In genomic region chr14:45539659-45540468, GRCm38 (mm10) we compare ENCODE assay signal across 8 mouse cellular contexts. TPM values are rescaled to one million over a fixed set of nuclear protein-coding genes. Genes with fewer than 3 reads are reported as not detected.
DNase-seq lines count a peak whose midpoint lies in the region; ATAC-seq and TF ChIP-seq lines count a peak whose summit lies in the region.

No protein-coding gene starts in this region.

- intact Hi-C loops in left cerebral cortex, postnatal 4 days (cut with DNase I): loop anchor here (10.0 kb wide), 1 partner anchor 115 kb away; no protein-coding TSS in a partner anchor

- peak; percentile 84 for TF ChIP-seq CTCF in hindbrain, postnatal 0 days (IDR thresholded peaks at IDR 0.05; ENCODE audit: low read depth)

- H3K4me2 ChIP-seq in hindbrain, postnatal 0 days (ENCODE audit: low read depth, low read length): no peak overlapping the region
- H3K4me2 ChIP-seq in midbrain, embryonic 12.5 days (replicated peaks): no peak overlapping the region
- peak overlapping the region; percentile 6; the same call in 1 of the 2 replicates for H3K4me2 ChIP-seq in stomach, embryonic 16.5 days (ENCODE audit: low read depth, low read length)

- peak; percentile 70 for ATAC-seq in hindbrain, postnatal 0 days
- peak; percentile 64; the same call in 1 of the 2 replicates for ATAC-seq in midbrain, embryonic 12.5 days (ENCODE audit: low FRiP score, low read depth)
- peak; percentile 59 for ATAC-seq in stomach, embryonic 16.5 days (ENCODE audit: insufficient read depth, low FRiP score)

- peak overlapping the region; percentile 57 for H3K27ac ChIP-seq in hindbrain, postnatal 0 days
- H3K27ac ChIP-seq in midbrain, embryonic 12.5 days (replicated peaks): no peak overlapping the region
- H3K27ac ChIP-seq in stomach, embryonic 16.5 days (ENCODE audit: low read length): peak overlapping the region; percentile 34

- no peaks in the 10 kb centered on the region for H3K9me3 ChIP-seq in hindbrain, postnatal 0 days (ENCODE audit: low read length)
- no peaks in the 10 kb centered on the region for H3K9me3 ChIP-seq in midbrain, embryonic 12.5 days
- H3K9me3 ChIP-seq in stomach, embryonic 16.5 days (replicated peaks; ENCODE audit: control insufficient read depth, low read length): no peaks in the 10 kb centered on the region

- H3K27me3 ChIP-seq in hindbrain, postnatal 0 days (ENCODE audit: insufficient read depth, low read length): no peaks in the 10 kb centered on the region
- H3K27me3 ChIP-seq in midbrain, embryonic 12.5 days: no peaks in the 10 kb centered on the region
- no peaks in the 10 kb centered on the region for H3K27me3 ChIP-seq in stomach, embryonic 16.5 days (ENCODE audit: control insufficient read depth, insufficient read depth, low read length)

- 36% methylated on average over 12 of the region's 12 CpGs for WGBS in hindbrain, postnatal 0 days
- WGBS in midbrain, embryonic 12.5 days: 35% methylated on average over 12 of the region's 12 CpGs
- 28% methylated on average over 12 of the region's 12 CpGs for WGBS in stomach, embryonic 16.5 days

- H3K9ac ChIP-seq in hindbrain, postnatal 0 days (replicated peaks; ENCODE audit: low read length): no peak overlapping the region
- no peak overlapping the region for H3K9ac ChIP-seq in midbrain, embryonic 12.5 days (replicated peaks)
- H3K9ac ChIP-seq in stomach, embryonic 16.5 days (ENCODE audit: low read length): no peak overlapping the region; the same call in 1 of the 2 replicates

- peak; percentile 38 to 54 for DNase-seq in urinary bladder, adult 18-20 months (ENCODE audit: low spot score in 2 of 2)
- DNase-seq in urinary bladder, postnatal 10 days (ENCODE audit: low spot score): no peak
- DNase-seq in cerebellum, postnatal 4 days (ENCODE audit: low spot score in 2 of 2): peak; percentile 49 to 68
- DNase-seq in gastrocnemius, postnatal 10 days: peak; percentile 78
- peak; percentile 85 for DNase-seq in hindbrain, postnatal 0 days (ENCODE audit: low spot score)
- DNase-seq in left cerebral cortex, postnatal 4 days: peak; percentile 75

- no peak overlapping the region for H3K4me3 ChIP-seq in hindbrain, postnatal 0 days (ENCODE audit: low read length)
- no peak overlapping the region for H3K4me3 ChIP-seq in midbrain, embryonic 12.5 days
- H3K4me3 ChIP-seq in stomach, embryonic 16.5 days (replicated peaks; ENCODE audit: low read length): no peak overlapping the region

- H3K36me3 ChIP-seq in hindbrain, postnatal 0 days (ENCODE audit: insufficient read depth, low read length): no peaks in the 10 kb centered on the region
- no peaks in the 10 kb centered on the region for H3K36me3 ChIP-seq in midbrain, embryonic 12.5 days
- no peaks in the 10 kb centered on the region for H3K36me3 ChIP-seq in stomach, embryonic 16.5 days (ENCODE audit: control insufficient read depth, insufficient read depth, low read length)

- no peaks in the 10 kb centered on the region for H3K4me1 ChIP-seq in hindbrain, postnatal 0 days (ENCODE audit: insufficient read depth, low read length)
- H3K4me1 ChIP-seq in midbrain, embryonic 12.5 days: 0 out of 2 replicates have a peak, but pooled peaks cover 5% of the 10 kb centered on the region
- H3K4me1 ChIP-seq in stomach, embryonic 16.5 days (ENCODE audit: control insufficient read depth, insufficient read depth, low read length): no peaks in the 10 kb centered on the region

RNA-seq across cellular contexts. Expression of gene Fermt2, which starts 9.9 kb away (rescaled TPM):
- 100 to 1,000 TPM; 207 to 241 TPM for total RNA-seq in gastrocnemius, postnatal 10 days (2021)
- total RNA-seq in hindbrain, postnatal 0 days (2014; rRNA removed): 30.0 and 31.6 TPM in 2 replicates
- polyA plus RNA-seq in hindbrain, postnatal 0 days (2015; fragmentation: Nextera tagmentation; extraction: Ambion mirVana): 76.4 and 89.4 TPM in 2 replicates
- 10 to 100 TPM; 72.8 to 77.2 TPM for total RNA-seq in left cerebral cortex, postnatal 4 days (2021)
- 66.5 and 72.1 TPM in 2 replicates for polyA plus RNA-seq in midbrain, embryonic 12.5 days (2016; fragmentation: Nextera tagmentation; extraction: Ambion mirVana)
- 213 and 235 TPM in 2 replicates for polyA plus RNA-seq in stomach, embryonic 16.5 days (2015; fragmentation: Nextera tagmentation; extraction: Ambion mirVana)
